Mouse (Mus musculus): ENCODE measurements around the gene Mapk8ip3. TPM values are rescaled to one million over a fixed set of nuclear protein-coding genes. Genes with fewer than 3 reads are reported as not detected.
A peak's percentile ranks its signal among the peaks of the same experiment; 100 is the strongest.

Gene Mapk8ip3
- polyA plus RNA-seq, 1 experiment: 363 TPM

- TF ChIP-seq CTCF (IDR thresholded peaks at IDR 0.05; ENCODE audit: borderline replicate concordance, insufficient read depth, low read depth, low read length) (no peak), POLR2A (IDR thresholded peaks at IDR 0.05; ENCODE audit: borderline replicate concordance, insufficient read depth, low read length) (no peak)
- WGBS: 45% methylated on average over 5 of the region's 5 CpGs
- Histone ChIP-seq H3K4me3 (replicated peaks; ENCODE audit: insufficient read depth, low read depth, low read length) (no peak overlapping the region), H3K27ac (ENCODE audit: insufficient read depth, low read length) (no peak overlapping the region), H3K4me1 (ENCODE audit: control insufficient read depth, insufficient read depth, low read length) (no peaks in the 10 kb centered on the region), H3K27me3 (ENCODE audit: control insufficient read depth, insufficient read depth, low read length) (no peaks in the 10 kb centered on the region)
- DNase-seq: no peak
Measured at GRCm38 (mm10) chr17:24878117-24878397, 58.7 kb downstream of the Mapk8ip3 start.

GRCm38 (mm10) chr17:24877336-24878116, 59.3 kb downstream of the Mapk8ip3 start:
- WGBS: 62% methylated on average over 10 of the region's 10 CpGs
- Histone ChIP-seq H3K27ac (ENCODE audit: insufficient read depth, low read length) (no peak overlapping the region), H3K4me3 (replicated peaks; ENCODE audit: insufficient read depth, low read depth, low read length) (no peak overlapping the region), H3K27me3 (ENCODE audit: control insufficient read depth, insufficient read depth, low read length) (no peaks in the 10 kb centered on the region), H3K4me1 (ENCODE audit: control insufficient read depth, insufficient read depth, low read length) (no peaks in the 10 kb centered on the region)
- DNase-seq: no peak
- no peak for TF ChIP-seq POLR2A (IDR thresholded peaks at IDR 0.05; ENCODE audit: borderline replicate concordance, insufficient read depth, low read length)
- TF ChIP-seq CTCF (IDR thresholded peaks at IDR 0.05; ENCODE audit: borderline replicate concordance, insufficient read depth, low read depth, low read length): no peak

- DNase-seq: no peak
- Histone ChIP-seq H3K27me3 (ENCODE audit: control insufficient read depth, insufficient read depth, low read length) (no peaks in the 10 kb centered on the region), H3K4me1 (ENCODE audit: control insufficient read depth, insufficient read depth, low read length) (no peaks in the 10 kb centered on the region), H3K4me3 (replicated peaks; ENCODE audit: insufficient read depth, low read depth, low read length) (no peak overlapping the region), H3K27ac (ENCODE audit: insufficient read depth, low read length) (no peak overlapping the region)
- WGBS: 71% methylated on average over 8 of the region's 8 CpGs
- no peak for TF ChIP-seq POLR2A (IDR thresholded peaks at IDR 0.05; ENCODE audit: borderline replicate concordance, insufficient read depth, low read length)
- TF ChIP-seq CTCF (IDR thresholded peaks at IDR 0.05; ENCODE audit: borderline replicate concordance, insufficient read depth, low read depth, low read length): no peak
Measured at GRCm38 (mm10) chr17:24874989-24875388, 61.8 kb downstream of the Mapk8ip3 start.

- Histone ChIP-seq H3K4me3 (replicated peaks; ENCODE audit: insufficient read depth, low read depth, low read length) (no peak overlapping the region), H3K27ac (ENCODE audit: insufficient read depth, low read length) (no peak overlapping the region), H3K4me1 (ENCODE audit: control insufficient read depth, insufficient read depth, low read length) (no peaks in the 10 kb centered on the region), H3K27me3 (ENCODE audit: control insufficient read depth, insufficient read depth, low read length) (no peaks in the 10 kb centered on the region)
- TF ChIP-seq POLR2A (IDR thresholded peaks at IDR 0.05; ENCODE audit: borderline replicate concordance, insufficient read depth, low read length): no peak
- TF ChIP-seq CTCF (IDR thresholded peaks at IDR 0.05; ENCODE audit: borderline replicate concordance, insufficient read depth, low read depth, low read length): no peak
- no peak for DNase-seq
- WGBS: 17% methylated on average over 1 of the region's 1 CpGs
Measured at GRCm38 (mm10) chr17:24874405-24874745, 62.4 kb downstream of the Mapk8ip3 start.

GRCm38 (mm10) chr17:24873695-24874404, 62.9 kb downstream of the Mapk8ip3 start:
- no peaks in the 10 kb centered on the region for H3K27me3 ChIP-seq (ENCODE audit: control insufficient read depth, insufficient read depth, low read length)
- TF ChIP-seq CTCF (IDR thresholded peaks at IDR 0.05; ENCODE audit: borderline replicate concordance, insufficient read depth, low read depth, low read length) (no peak), POLR2A (IDR thresholded peaks at IDR 0.05; ENCODE audit: borderline replicate concordance, insufficient read depth, low read length) (no peak)
- no peak overlapping the region for H3K4me3 ChIP-seq (replicated peaks; ENCODE audit: insufficient read depth, low read depth, low read length)
- 49% methylated on average over 4 of the region's 4 CpGs for WGBS
- no peaks in the 10 kb centered on the region for H3K4me1 ChIP-seq (ENCODE audit: control insufficient read depth, insufficient read depth, low read length)
- no peak overlapping the region for H3K27ac ChIP-seq (ENCODE audit: insufficient read depth, low read length)
- DNase-seq: no peak

GRCm38 (mm10) chr17:24867914-24868313, 68.9 kb downstream of the Mapk8ip3 start:
- 83% methylated on average over 10 of the region's 10 CpGs for WGBS
- no peak for TF ChIP-seq POLR2A (IDR thresholded peaks at IDR 0.05; ENCODE audit: borderline replicate concordance, insufficient read depth, low read length)
- TF ChIP-seq CTCF (IDR thresholded peaks at IDR 0.05; ENCODE audit: borderline replicate concordance, insufficient read depth, low read depth, low read length): no peak
- Histone ChIP-seq H3K4me1 (ENCODE audit: control insufficient read depth, insufficient read depth, low read length) (peaks cover 20% of the 10 kb centered on the region), H3K4me3 (replicated peaks; ENCODE audit: insufficient read depth, low read depth, low read length) (no peak overlapping the region), H3K27me3 (ENCODE audit: control insufficient read depth, insufficient read depth, low read length) (no peaks in the 10 kb centered on the region), H3K27ac (ENCODE audit: insufficient read depth, low read length) (no peak overlapping the region)
- no peak for DNase-seq

GRCm38 (mm10) chr17:24865776-24866175, 71.0 kb downstream of the Mapk8ip3 start, which contains the start of gene Igfals:
Gene Igfals, plus strand, starts transcription at chr17:24865997.
- DNase-seq: peak; percentile 90 to 92
- no peaks in the 10 kb centered on the region for H3K27me3 ChIP-seq (ENCODE audit: control insufficient read depth, insufficient read depth, low read length)
- WGBS: 17% methylated on average over 8 of the region's 8 CpGs
- peak within 1 kb of the TSS; percentile 67 for H3K27ac ChIP-seq (ENCODE audit: insufficient read depth, low read length)
- H3K4me1 ChIP-seq (ENCODE audit: control insufficient read depth, insufficient read depth, low read length): peaks cover 20% of the 10 kb centered on the region
- TF ChIP-seq POLR2A (IDR thresholded peaks at IDR 0.05; ENCODE audit: borderline replicate concordance, insufficient read depth, low read length): peak; percentile 46; the same call in 1 of the 2 replicates
- no peak for TF ChIP-seq CTCF (IDR thresholded peaks at IDR 0.05; ENCODE audit: borderline replicate concordance, insufficient read depth, low read depth, low read length)
- H3K4me3 ChIP-seq (replicated peaks; ENCODE audit: insufficient read depth, low read depth, low read length): peak within 1 kb of the TSS; percentile 48

GRCm38 (mm10) chr17:24861785-24862184, 75.0 kb downstream of the Mapk8ip3 start:
- no peak for TF ChIP-seq POLR2A (IDR thresholded peaks at IDR 0.05; ENCODE audit: borderline replicate concordance, insufficient read depth, low read length)
- no peak for TF ChIP-seq CTCF (IDR thresholded peaks at IDR 0.05; ENCODE audit: borderline replicate concordance, insufficient read depth, low read depth, low read length)
- peaks cover 18% of the 10 kb centered on the region for H3K4me1 ChIP-seq (ENCODE audit: control insufficient read depth, insufficient read depth, low read length)
- WGBS: 97% methylated on average over 3 of the region's 3 CpGs
- no peak overlapping the region for H3K4me3 ChIP-seq (replicated peaks; ENCODE audit: insufficient read depth, low read depth, low read length)
- DNase-seq: no peak
- no peaks in the 10 kb centered on the region for H3K27me3 ChIP-seq (ENCODE audit: control insufficient read depth, insufficient read depth, low read length)
- H3K27ac ChIP-seq (ENCODE audit: insufficient read depth, low read length): no peak overlapping the region

Measured in cerebellum, adult 2 months (tissue).